Mouse (Mus musculus): ENCODE data around the gene Olig1. TPM values are rescaled to one million over a fixed set of nuclear protein-coding genes. Genes with fewer than 3 reads are reported as not detected.

Olig1 gene
- polyA plus RNA-seq, 1 experiment from 2014 or later: 2.7 TPM

GRCm38 (mm10) chr16:91225233-91226037 is 44.1 kb upstream of the Olig1 start, which contains the start of gene Olig2:
Gene Olig2, plus strand, starts transcription at chr16:91225457.
- peaks cover 93% of the 10 kb centered on the region for H3K27me3 ChIP-seq (ENCODE audit: control insufficient read depth, insufficient read depth, low read length)
- peak within 1 kb of the TSS; percentile 33 for H3K4me2 ChIP-seq (ENCODE audit: low read depth, low read length)
- H3K9ac ChIP-seq (replicated peaks; ENCODE audit: low read length): peak within 1 kb of the TSS; percentile 13; the same call in 1 of the 2 replicates
- H3K27ac ChIP-seq (replicated peaks; ENCODE audit: low read depth, low read length): no peak within 1 kb of the TSS
- ATAC-seq (replicated peaks; ENCODE audit: insufficient number of reproducible peaks, low FRiP score, low TSS enrichment, low read depth) (peak; percentile 83), DNase-seq (ENCODE audit: low spot score) (peak; percentile 79)
- H3K4me3 ChIP-seq (ENCODE audit: low read depth, low read length): peak within 1 kb of the TSS; percentile 22
- WGBS: under 1% methylated on average over 53 of the region's 53 CpGs
- peaks cover 3% of the 10 kb centered on the region; the same call in 1 of the 2 replicates for H3K4me1 ChIP-seq (ENCODE audit: control insufficient read depth, insufficient read depth, low read length)
- H3K9me3 ChIP-seq (replicated peaks; ENCODE audit: control insufficient read depth, low read length): no peaks in the 10 kb centered on the region
- no peaks in the 10 kb centered on the region for H3K36me3 ChIP-seq (replicated peaks; ENCODE audit: control insufficient read depth, insufficient read depth, low read depth, low read length)

GRCm38 (mm10) chr16:91226038-91226882 is 43.3 kb upstream of the Olig1 start:
- Histone ChIP-seq H3K27ac (replicated peaks; ENCODE audit: low read depth, low read length) (no peak overlapping the region), H3K9me3 (replicated peaks; ENCODE audit: control insufficient read depth, low read length) (no peaks in the 10 kb centered on the region), H3K4me1 (ENCODE audit: control insufficient read depth, insufficient read depth, low read length) (peaks cover 3% of the 10 kb centered on the region; the same call in 1 of the 2 replicates), H3K27me3 (ENCODE audit: control insufficient read depth, insufficient read depth, low read length) (peaks cover 93% of the 10 kb centered on the region), H3K9ac (replicated peaks; ENCODE audit: low read length) (peak overlapping the region; percentile 32; the same call in 1 of the 2 replicates), H3K4me2 (ENCODE audit: low read depth, low read length) (no peak overlapping the region; the same call in 1 of the 2 replicates), H3K36me3 (replicated peaks; ENCODE audit: control insufficient read depth, insufficient read depth, low read depth, low read length) (no peaks in the 10 kb centered on the region), H3K4me3 (ENCODE audit: low read depth, low read length) (peak overlapping the region; percentile 21)
- under 1% methylated on average over 60 of the region's 60 CpGs for WGBS
- DNase-seq (ENCODE audit: low spot score) (peak; percentile 30), ATAC-seq (replicated peaks; ENCODE audit: insufficient number of reproducible peaks, low FRiP score, low TSS enrichment, low read depth) (no peak)

GRCm38 (mm10) chr16:91226883-91227759 is 42.5 kb upstream of the Olig1 start:
- no peak for ATAC-seq (replicated peaks; ENCODE audit: insufficient number of reproducible peaks, low FRiP score, low TSS enrichment, low read depth)
- no peaks in the 10 kb centered on the region for H3K9me3 ChIP-seq (replicated peaks; ENCODE audit: control insufficient read depth, low read length)
- 0 out of 2 replicates have a peak overlapping the region, but pooled peaks have one; percentile 32 for H3K9ac ChIP-seq (replicated peaks; ENCODE audit: low read length)
- H3K4me3 ChIP-seq (ENCODE audit: low read depth, low read length): peak overlapping the region; percentile 21
- no peaks in the 10 kb centered on the region for H3K36me3 ChIP-seq (replicated peaks; ENCODE audit: control insufficient read depth, insufficient read depth, low read depth, low read length)
- H3K4me2 ChIP-seq (ENCODE audit: low read depth, low read length): peak overlapping the region; percentile 25
- WGBS: under 1% methylated on average over 75 of the region's 85 CpGs
- DNase-seq (ENCODE audit: low spot score): no peak
- peaks cover 2% of the 10 kb centered on the region; the same call in 1 of the 2 replicates for H3K4me1 ChIP-seq (ENCODE audit: control insufficient read depth, insufficient read depth, low read length)
- peaks cover 93% of the 10 kb centered on the region for H3K27me3 ChIP-seq (ENCODE audit: control insufficient read depth, insufficient read depth, low read length)
- H3K27ac ChIP-seq (replicated peaks; ENCODE audit: low read depth, low read length): no peak overlapping the region

- ATAC-seq (replicated peaks; ENCODE audit: insufficient number of reproducible peaks, low FRiP score, low TSS enrichment, low read depth): no peak
- Histone ChIP-seq H3K4me1 (ENCODE audit: control insufficient read depth, insufficient read depth, low read length) (no peaks in the 10 kb centered on the region), H3K9me3 (replicated peaks; ENCODE audit: control insufficient read depth, low read length) (no peaks in the 10 kb centered on the region), H3K36me3 (replicated peaks; ENCODE audit: control insufficient read depth, insufficient read depth, low read depth, low read length) (no peaks in the 10 kb centered on the region), H3K27ac (replicated peaks; ENCODE audit: low read depth, low read length) (no peak overlapping the region), H3K4me3 (ENCODE audit: low read depth, low read length) (no peak overlapping the region), H3K27me3 (ENCODE audit: control insufficient read depth, insufficient read depth, low read length) (peaks cover 93% of the 10 kb centered on the region), H3K4me2 (ENCODE audit: low read depth, low read length) (no peak overlapping the region; the same call in 1 of the 2 replicates), H3K9ac (replicated peaks; ENCODE audit: low read length) (no peak overlapping the region)
- DNase-seq (ENCODE audit: low spot score): no peak
- WGBS: 0% methylated on average over 6 of the region's 6 CpGs
Observed at GRCm38 (mm10) chr16:91227760-91228043, 41.9 kb upstream of the Olig1 start.

GRCm38 (mm10) chr16:91228238-91229071 is 41.1 kb upstream of the Olig1 start:
- Histone ChIP-seq H3K4me1 (ENCODE audit: control insufficient read depth, insufficient read depth, low read length) (no peaks in the 10 kb centered on the region), H3K9ac (replicated peaks; ENCODE audit: low read length) (no peak overlapping the region), H3K36me3 (replicated peaks; ENCODE audit: control insufficient read depth, insufficient read depth, low read depth, low read length) (no peaks in the 10 kb centered on the region), H3K27me3 (ENCODE audit: control insufficient read depth, insufficient read depth, low read length) (peaks cover 93% of the 10 kb centered on the region), H3K4me2 (ENCODE audit: low read depth, low read length) (no peak overlapping the region), H3K4me3 (ENCODE audit: low read depth, low read length) (no peak overlapping the region), H3K27ac (replicated peaks; ENCODE audit: low read depth, low read length) (no peak overlapping the region), H3K9me3 (replicated peaks; ENCODE audit: control insufficient read depth, low read length) (no peaks in the 10 kb centered on the region)
- WGBS: 2% methylated on average over 30 of the region's 30 CpGs
- no peak for ATAC-seq (replicated peaks; ENCODE audit: insufficient number of reproducible peaks, low FRiP score, low TSS enrichment, low read depth)
- DNase-seq (ENCODE audit: low spot score): no peak

- ATAC-seq (replicated peaks; ENCODE audit: insufficient number of reproducible peaks, low FRiP score, low TSS enrichment, low read depth) (no peak), DNase-seq (ENCODE audit: low spot score) (no peak)
- Histone ChIP-seq H3K9ac (replicated peaks; ENCODE audit: low read length) (no peak overlapping the region), H3K27me3 (ENCODE audit: control insufficient read depth, insufficient read depth, low read length) (peaks cover 93% of the 10 kb centered on the region), H3K4me3 (ENCODE audit: low read depth, low read length) (no peak overlapping the region), H3K4me2 (ENCODE audit: low read depth, low read length) (no peak overlapping the region), H3K4me1 (ENCODE audit: control insufficient read depth, insufficient read depth, low read length) (no peaks in the 10 kb centered on the region), H3K27ac (replicated peaks; ENCODE audit: low read depth, low read length) (no peak overlapping the region), H3K36me3 (replicated peaks; ENCODE audit: control insufficient read depth, insufficient read depth, low read depth, low read length) (no peaks in the 10 kb centered on the region), H3K9me3 (replicated peaks; ENCODE audit: control insufficient read depth, low read length) (no peaks in the 10 kb centered on the region)
- WGBS: under 1% methylated on average over 10 of the region's 10 CpGs
Observed at GRCm38 (mm10) chr16:91229072-91229348, 40.6 kb upstream of the Olig1 start.

- Histone ChIP-seq H3K9ac (replicated peaks; ENCODE audit: low read length) (no peak overlapping the region), H3K4me3 (ENCODE audit: low read depth, low read length) (no peak overlapping the region), H3K4me1 (ENCODE audit: control insufficient read depth, insufficient read depth, low read length) (no peaks in the 10 kb centered on the region), H3K27me3 (ENCODE audit: control insufficient read depth, insufficient read depth, low read length) (peaks cover 95% of the 10 kb centered on the region), H3K4me2 (ENCODE audit: low read depth, low read length) (no peak overlapping the region), H3K9me3 (replicated peaks; ENCODE audit: control insufficient read depth, low read length) (no peaks in the 10 kb centered on the region), H3K36me3 (replicated peaks; ENCODE audit: control insufficient read depth, insufficient read depth, low read depth, low read length) (no peaks in the 10 kb centered on the region), H3K27ac (replicated peaks; ENCODE audit: low read depth, low read length) (no peak overlapping the region)
- ATAC-seq (replicated peaks; ENCODE audit: insufficient number of reproducible peaks, low FRiP score, low TSS enrichment, low read depth) (no peak), DNase-seq (ENCODE audit: low spot score) (no peak)
- WGBS: 5% methylated on average over 8 of the region's 8 CpGs
Observed at GRCm38 (mm10) chr16:91229643-91230042, 39.9 kb upstream of the Olig1 start.
